ENCODE assay signal across 17 mouse cellular contexts in the genomic region with DNA sequence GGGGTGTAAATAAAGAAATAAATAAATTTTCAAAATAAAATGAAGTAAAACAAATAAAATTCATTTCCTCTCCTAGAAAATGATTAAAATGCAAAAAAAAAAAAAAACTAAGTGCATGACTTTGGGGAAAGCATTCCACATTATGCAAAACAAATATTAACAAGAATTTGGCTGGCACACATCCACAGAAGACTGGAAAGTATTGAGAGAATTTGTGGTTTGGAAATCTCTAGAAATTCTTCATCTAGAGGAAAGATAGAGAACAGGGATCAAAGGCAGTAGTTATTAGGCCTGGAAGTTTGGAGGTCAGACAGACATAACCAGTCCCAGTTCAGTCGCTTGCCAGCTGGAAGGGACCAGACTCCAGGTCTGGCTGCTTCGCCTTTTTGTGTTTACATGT.
DNase-seq lines count a peak whose midpoint lies in the region; ATAC-seq lines count a peak whose summit lies in the region.
"Had no signal": no experiment of that assay in that cellular context is flagged by ENCODE, and none has a peak within 500 bp of the region (broad histone marks: within the 10 kb centered on the region; RNA-seq: fewer than 3 reads in every experiment).

No protein-coding gene starts in this region.

- 84% methylated on average over 2 of the region's 2 CpGs for WGBS in kidney, embryonic 14.5 days

- no peaks in the 10 kb centered on the region for H3K4me1 ChIP-seq in kidney, embryonic 14.5 days (ENCODE audit: control insufficient read depth, insufficient read depth, low read length)
- H3K4me1 ChIP-seq: forebrain, embryonic 15.5 days; limb, embryonic 15.5 days had no signal

- H3K9me3 ChIP-seq in kidney, embryonic 14.5 days (ENCODE audit: control insufficient read depth, low read length) = no peaks in the 10 kb centered on the region
- H3K9me3 ChIP-seq: forebrain, embryonic 15.5 days; G1E; limb, embryonic 15.5 days had no signal

- H3K4me2 ChIP-seq in kidney, embryonic 14.5 days (replicated peaks; ENCODE audit: low read depth, low read length) = no peak overlapping the region
- H3K4me2 ChIP-seq: forebrain, embryonic 15.5 days; limb, embryonic 15.5 days had no signal

- ATAC-seq in kidney, embryonic 14.5 days (ENCODE audit: low FRiP score, low TSS enrichment) = no peak
- ATAC-seq: forebrain, embryonic 15.5 days; liver, postnatal 0 days had no signal

- H3K27me3 ChIP-seq in kidney, embryonic 14.5 days (ENCODE audit: control insufficient read depth, insufficient read depth, low read length) = no peaks in the 10 kb centered on the region
- H3K27me3 ChIP-seq: forebrain, embryonic 15.5 days; limb, embryonic 15.5 days had no signal

- H3K27ac ChIP-seq in kidney, embryonic 14.5 days (ENCODE audit: low read depth, low read length) = no peak overlapping the region
- H3K27ac ChIP-seq: forebrain, embryonic 15.5 days; limb, embryonic 15.5 days had no signal

- no peak overlapping the region for H3K9ac ChIP-seq in kidney, embryonic 14.5 days (ENCODE audit: low read depth, low read length)
- H3K9ac ChIP-seq: forebrain, embryonic 15.5 days; limb, embryonic 15.5 days; liver, postnatal 0 days had no signal

- DNase-seq in adrenal gland, postnatal 10 days = peak; percentile 13
- no peak for DNase-seq in adrenal gland, adult 18-20 months (ENCODE audit: low spot score in 2 of 2)
- peak; percentile 50 for DNase-seq in kidney, postnatal 14 days
- DNase-seq in adrenal gland, postnatal 36 days = peak; percentile 5 to 22
- peak; percentile 52 for DNase-seq in lung, postnatal 10 days
- no peak for DNase-seq in heart, postnatal 25 days (ENCODE audit: low spot score)
- DNase-seq in left cerebral cortex, adult 8-10 months (ENCODE audit: low spot score in 2 of 2) = no peak
- DNase-seq: cerebellum, adult 11-12 months; gastrocnemius, postnatal 25 days; liver, postnatal 0 days; midbrain, embryonic 14.5 days; thymus, postnatal 25 days had no signal

- H3K4me3 ChIP-seq in kidney, embryonic 14.5 days (ENCODE audit: low read length) = no peak overlapping the region
- H3K4me3 ChIP-seq: forebrain, embryonic 15.5 days; limb, embryonic 15.5 days; myocyte had no signal

- H3K36me3 ChIP-seq in kidney, embryonic 14.5 days (ENCODE audit: control insufficient read depth, insufficient read depth, low read length) = no peaks in the 10 kb centered on the region
- H3K36me3 ChIP-seq: forebrain, embryonic 15.5 days; G1E; limb, embryonic 15.5 days had no signal

- intact Hi-C loops in heart, postnatal 25 days (cut with DNase I) = no loop called here

Comparison
In these comparisons a context has a peak if more than half of its experiments do, and no peak if none do; other contexts are left out.
1. DNase-seq: peak in adrenal gland, postnatal 10 days (single experiment), kidney, postnatal 14 days (single experiment), adrenal gland, postnatal 36 days (2 of 2) and lung, postnatal 10 days (single experiment); none in adrenal gland, adult 18-20 months (0 of 2), heart, postnatal 25 days (single experiment) and left cerebral cortex, adult 8-10 months (0 of 2).